Mouse (Mus musculus): Measurements from ENCODE around the gene Greb1. TPM values are rescaled to one million over a fixed set of nuclear protein-coding genes. Genes with fewer than 3 reads are reported as not detected.

Greb1 gene
- total and polyA plus RNA-seq, 3 experiments: 0.25 to 0.51 (median 0.39) TPM

- H3K9ac ChIP-seq (ENCODE audit: low read depth, low read length): no peak overlapping the region
- H3K27ac ChIP-seq: no peak overlapping the region
- no peaks in the 10 kb centered on the region for H3K4me1 ChIP-seq (ENCODE audit: control insufficient read depth, insufficient read depth, low read length)
- no peak for TF ChIP-seq POLR2A (IDR thresholded peaks at IDR 0.05; ENCODE audit: insufficient read depth, low read depth, low read length)
- TF ChIP-seq EP300 (IDR thresholded peaks at IDR 0.05; ENCODE audit: insufficient read depth, low read depth, low read length): no peak
- no peak for TF ChIP-seq CTCF (IDR thresholded peaks at IDR 0.05)
- H3K27me3 ChIP-seq (ENCODE audit: control insufficient read depth, insufficient read depth, low read length): no peaks in the 10 kb centered on the region
- DNase-seq: no peak
- no peaks in the 10 kb centered on the region for H3K79me2 ChIP-seq (replicated peaks; ENCODE audit: control insufficient read depth, insufficient read depth, low read length)
- intact Hi-C loops (cut with DNase I): no loop called here
- 23% methylated on average over 3 of the region's 3 CpGs for WGBS
- no peaks in the 10 kb centered on the region for H3K36me3 ChIP-seq (ENCODE audit: control insufficient read depth, insufficient read depth, low read length)
- no peak overlapping the region for H3K4me3 ChIP-seq
Measured at GRCm38 (mm10) chr12:16768251-16768650, 32.4 kb downstream of the Greb1 start.

- no peak overlapping the region for H3K27ac ChIP-seq
- peak in 1 of 2 experiments; percentile 4 for DNase-seq
- intact Hi-C loops (cut with DNase I): no loop called here
Measured at GRCm38 (mm10) chr12:16764776-16765445, 35.8 kb downstream of the Greb1 start.

GRCm38 (mm10) chr12:16763649-16764422 is 36.9 kb downstream of the Greb1 start:
- no peak for DNase-seq
- 72% methylated on average over 4 of the region's 4 CpGs for WGBS
- intact Hi-C loops (cut with DNase I): no loop called here

More at GRCm38 (mm10) chr12:16764776-16765445, 35.8 kb downstream of the Greb1 start:
- Histone ChIP-seq H3K36me3 (ENCODE audit: control insufficient read depth, insufficient read depth, low read length) (no peaks in the 10 kb centered on the region), H3K27me3 (ENCODE audit: control insufficient read depth, insufficient read depth, low read length) (no peaks in the 10 kb centered on the region), H3K4me1 (ENCODE audit: control insufficient read depth, insufficient read depth, low read length) (no peaks in the 10 kb centered on the region), H3K4me3 (no peak overlapping the region), H3K79me2 (replicated peaks; ENCODE audit: control insufficient read depth, insufficient read depth, low read length) (no peaks in the 10 kb centered on the region), H3K9ac (ENCODE audit: low read depth, low read length) (no peak overlapping the region)
- 55% methylated on average over 12 of the region's 12 CpGs for WGBS
- TF ChIP-seq POLR2A (IDR thresholded peaks at IDR 0.05; ENCODE audit: insufficient read depth, low read depth, low read length) (no peak), EP300 (IDR thresholded peaks at IDR 0.05; ENCODE audit: insufficient read depth, low read depth, low read length) (no peak), CTCF (IDR thresholded peaks at IDR 0.05) (no peak)

DNA sequence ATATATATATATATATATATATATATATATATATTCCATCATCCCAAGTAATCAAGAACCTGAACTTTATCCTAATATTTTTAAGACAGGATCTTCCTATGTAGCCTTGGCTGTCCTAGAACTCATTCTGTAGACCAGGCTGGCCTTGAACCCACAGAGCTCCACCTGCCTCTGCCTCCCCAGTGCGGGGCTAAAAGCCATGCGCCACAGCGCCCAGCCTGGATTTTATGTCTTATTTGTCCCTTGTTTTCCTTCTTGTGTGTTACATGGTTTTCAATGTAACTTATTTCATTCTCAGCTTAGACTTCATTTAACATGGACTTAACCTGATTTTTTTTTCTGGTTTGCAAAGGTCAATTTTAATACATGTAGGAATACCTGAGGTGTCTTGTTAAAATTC is 39.2 kb downstream of the Greb1 start:
- no peak overlapping the region for H3K4me3 ChIP-seq
- TF ChIP-seq CTCF (IDR thresholded peaks at IDR 0.05) (no peak), POLR2A (IDR thresholded peaks at IDR 0.05; ENCODE audit: insufficient read depth, low read depth, low read length) (no peak), EP300 (IDR thresholded peaks at IDR 0.05; ENCODE audit: insufficient read depth, low read depth, low read length) (no peak)
- 93% methylated on average over 3 of the region's 3 CpGs for WGBS

More at GRCm38 (mm10) chr12:16763649-16764422, 36.9 kb downstream of the Greb1 start:
- Histone ChIP-seq H3K4me3 (no peak overlapping the region), H3K36me3 (ENCODE audit: control insufficient read depth, insufficient read depth, low read length) (no peaks in the 10 kb centered on the region), H3K9ac (ENCODE audit: low read depth, low read length) (no peak overlapping the region), H3K27me3 (ENCODE audit: control insufficient read depth, insufficient read depth, low read length) (no peaks in the 10 kb centered on the region), H3K27ac (no peak overlapping the region), H3K4me1 (ENCODE audit: control insufficient read depth, insufficient read depth, low read length) (no peaks in the 10 kb centered on the region), H3K79me2 (replicated peaks; ENCODE audit: control insufficient read depth, insufficient read depth, low read length) (no peaks in the 10 kb centered on the region)
- TF ChIP-seq POLR2A (IDR thresholded peaks at IDR 0.05; ENCODE audit: insufficient read depth, low read depth, low read length) (no peak), CTCF (IDR thresholded peaks at IDR 0.05) (no peak), EP300 (IDR thresholded peaks at IDR 0.05; ENCODE audit: insufficient read depth, low read depth, low read length) (no peak)

DNA sequence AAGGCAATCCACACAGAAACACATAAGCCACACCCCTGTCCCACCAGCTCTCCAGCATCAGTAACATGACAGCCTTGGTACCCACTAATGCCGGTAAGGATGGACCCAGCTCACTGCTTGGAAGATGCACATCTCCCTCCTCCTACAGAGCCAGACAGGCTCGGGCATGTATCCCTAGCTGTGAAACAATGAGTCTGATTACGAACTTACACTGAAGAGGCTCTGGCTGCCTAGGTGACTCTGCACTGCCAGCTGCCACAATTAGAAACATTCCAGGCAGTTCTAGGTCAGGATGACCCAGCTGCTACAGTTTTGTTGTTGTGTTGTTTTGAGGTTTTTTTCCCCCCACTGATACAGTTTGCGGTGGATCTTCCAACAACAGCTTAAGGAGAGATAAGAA is 40.4 kb downstream of the Greb1 start:
- no peaks in the 10 kb centered on the region for H3K27me3 ChIP-seq (ENCODE audit: control insufficient read depth, insufficient read depth, low read length)
- DNase-seq: peak; percentile 18 to 22
- H3K27ac ChIP-seq: peak overlapping the region; percentile 40
- no peaks in the 10 kb centered on the region for H3K36me3 ChIP-seq (ENCODE audit: control insufficient read depth, insufficient read depth, low read length)
- no peak overlapping the region for H3K9ac ChIP-seq (ENCODE audit: low read depth, low read length)
- intact Hi-C loops (cut with DNase I): no loop called here
- no peaks in the 10 kb centered on the region for H3K79me2 ChIP-seq (replicated peaks; ENCODE audit: control insufficient read depth, insufficient read depth, low read length)
- H3K4me1 ChIP-seq (ENCODE audit: control insufficient read depth, insufficient read depth, low read length): no peaks in the 10 kb centered on the region
- TF ChIP-seq EP300 (IDR thresholded peaks at IDR 0.05; ENCODE audit: insufficient read depth, low read depth, low read length): no peak
- no peak for TF ChIP-seq CTCF (IDR thresholded peaks at IDR 0.05)
- TF ChIP-seq POLR2A (IDR thresholded peaks at IDR 0.05; ENCODE audit: insufficient read depth, low read depth, low read length): no peak
- no peak overlapping the region for H3K4me3 ChIP-seq
- WGBS: 35% methylated on average over 4 of the region's 4 CpGs

More for the DNA sequence above, 39.2 kb downstream of the Greb1 start:
- intact Hi-C loops (cut with DNase I): no loop called here
- Histone ChIP-seq H3K27me3 (ENCODE audit: control insufficient read depth, insufficient read depth, low read length) (no peaks in the 10 kb centered on the region), H3K9ac (ENCODE audit: low read depth, low read length) (no peak overlapping the region), H3K4me1 (ENCODE audit: control insufficient read depth, insufficient read depth, low read length) (no peaks in the 10 kb centered on the region), H3K27ac (no peak overlapping the region), H3K79me2 (replicated peaks; ENCODE audit: control insufficient read depth, insufficient read depth, low read length) (no peaks in the 10 kb centered on the region), H3K36me3 (ENCODE audit: control insufficient read depth, insufficient read depth, low read length) (no peaks in the 10 kb centered on the region)
- no peak for DNase-seq

DNA sequence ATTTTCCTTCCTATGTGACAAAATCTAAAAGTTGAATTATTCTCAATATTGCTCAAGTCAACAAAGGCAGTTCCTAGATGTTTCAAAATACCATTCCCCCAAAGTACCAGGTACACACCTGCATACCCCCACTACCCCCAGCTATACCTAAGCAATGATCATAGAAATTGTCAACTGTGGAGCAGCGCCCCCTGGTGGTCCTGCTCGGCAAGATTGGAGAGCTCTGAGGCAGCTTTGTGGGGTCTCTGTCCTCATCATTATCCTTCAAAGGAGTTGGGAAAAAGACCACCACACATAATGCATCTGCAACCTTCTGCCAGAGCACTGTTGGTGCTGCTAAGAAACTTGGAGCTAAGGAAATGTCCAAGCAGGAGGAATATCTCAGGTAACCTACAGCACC is 46.4 kb downstream of the Greb1 start:
- Histone ChIP-seq H3K4me1 (ENCODE audit: control insufficient read depth, insufficient read depth, low read length) (no peaks in the 10 kb centered on the region), H3K4me3 (no peak overlapping the region), H3K9ac (ENCODE audit: low read depth, low read length) (no peak overlapping the region), H3K27me3 (ENCODE audit: control insufficient read depth, insufficient read depth, low read length) (no peaks in the 10 kb centered on the region), H3K79me2 (replicated peaks; ENCODE audit: control insufficient read depth, insufficient read depth, low read length) (no peaks in the 10 kb centered on the region), H3K27ac (no peak overlapping the region), H3K36me3 (ENCODE audit: control insufficient read depth, insufficient read depth, low read length) (no peaks in the 10 kb centered on the region)
- peak; percentile 18 to 67 for DNase-seq
- 0% methylated on average over 2 of the region's 2 CpGs for WGBS
- TF ChIP-seq POLR2A (IDR thresholded peaks at IDR 0.05; ENCODE audit: insufficient read depth, low read depth, low read length): no peak
- peak; percentile 86 for TF ChIP-seq CTCF (IDR thresholded peaks at IDR 0.05)
- intact Hi-C loops (cut with DNase I): loop anchor here (1.0 to 10.0 kb wide), 3 partner anchors 36 to 186 kb away; no protein-coding TSS in a partner anchor
